Mouse (Mus musculus): Measurements from ENCODE around the gene Foxd1.

The Foxd1 gene

DNA sequence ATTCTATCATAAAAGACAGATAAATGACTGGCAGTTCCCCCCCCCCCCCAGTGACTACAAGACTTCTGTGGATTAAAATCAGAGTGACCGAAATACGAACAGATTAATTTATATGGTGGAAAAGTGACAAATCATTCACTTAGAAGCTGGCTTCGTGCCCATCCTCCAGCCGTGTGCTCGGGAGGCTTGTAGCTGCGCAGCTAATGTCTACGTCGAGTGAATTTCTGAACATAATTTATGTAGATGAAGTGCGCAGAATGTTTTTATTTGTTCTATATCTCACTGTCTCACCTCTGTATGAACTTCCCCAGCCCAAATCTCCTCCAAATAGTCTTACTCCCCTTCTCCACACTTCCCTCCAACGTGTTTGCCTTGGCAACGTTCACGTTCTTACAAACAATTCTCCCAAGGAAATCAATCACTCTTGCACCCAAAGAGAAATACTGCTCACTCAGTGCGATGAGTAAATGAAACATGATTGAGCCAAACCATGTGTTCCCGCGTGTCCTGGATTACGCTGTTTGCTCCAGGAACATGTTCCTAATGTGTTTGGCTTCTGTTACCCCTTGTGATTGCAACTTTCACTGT is 30.0 kb downstream of the Foxd1 start:
- DNase-seq (ENCODE audit: low read depth in 2 of 2, low spot score in 2 of 2): no peak

DNA sequence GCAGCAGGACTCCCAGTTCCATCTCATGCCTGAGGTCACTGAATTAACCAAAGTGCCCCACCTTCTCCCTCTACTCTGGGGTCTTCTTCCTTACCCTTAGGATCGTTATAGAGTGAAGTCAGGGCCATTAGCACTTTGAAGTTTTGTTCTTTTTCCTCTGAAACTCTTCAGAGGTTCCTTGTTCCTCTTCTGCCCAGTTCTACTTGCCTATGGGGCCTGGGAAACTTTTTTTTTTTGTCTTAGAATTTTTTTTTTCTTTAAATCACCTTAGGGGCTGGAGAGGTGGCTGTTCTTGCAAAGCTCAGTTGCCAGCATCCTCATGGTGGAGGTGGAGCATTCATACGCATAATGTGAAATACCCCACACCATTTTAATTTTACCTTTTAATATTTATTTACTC is 31.8 kb downstream of the Foxd1 start:
- DNase-seq (ENCODE audit: low read depth in 2 of 2, low spot score in 2 of 2): no peak

DNA sequence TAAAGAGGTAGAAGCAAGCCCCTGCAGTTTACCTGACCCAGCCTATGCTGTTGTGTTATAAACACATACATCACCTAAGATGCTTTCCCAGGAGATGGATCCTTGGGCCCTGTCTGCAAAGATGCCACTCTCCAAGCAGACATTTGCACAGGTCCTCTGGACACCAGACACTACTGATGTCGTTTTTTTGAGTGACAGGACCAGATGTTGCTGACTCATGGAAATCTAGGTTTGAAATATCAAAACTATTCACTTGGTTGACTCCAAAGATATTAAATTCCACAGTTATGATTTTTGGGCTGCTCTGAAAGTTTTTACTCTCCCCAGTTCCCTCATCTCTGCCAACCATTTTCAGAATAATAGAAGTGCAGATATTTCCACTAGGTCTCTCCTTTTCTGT is 35.0 kb downstream of the Foxd1 start:
- no peak for DNase-seq (ENCODE audit: low read depth in 2 of 2, low spot score in 2 of 2)

DNA sequence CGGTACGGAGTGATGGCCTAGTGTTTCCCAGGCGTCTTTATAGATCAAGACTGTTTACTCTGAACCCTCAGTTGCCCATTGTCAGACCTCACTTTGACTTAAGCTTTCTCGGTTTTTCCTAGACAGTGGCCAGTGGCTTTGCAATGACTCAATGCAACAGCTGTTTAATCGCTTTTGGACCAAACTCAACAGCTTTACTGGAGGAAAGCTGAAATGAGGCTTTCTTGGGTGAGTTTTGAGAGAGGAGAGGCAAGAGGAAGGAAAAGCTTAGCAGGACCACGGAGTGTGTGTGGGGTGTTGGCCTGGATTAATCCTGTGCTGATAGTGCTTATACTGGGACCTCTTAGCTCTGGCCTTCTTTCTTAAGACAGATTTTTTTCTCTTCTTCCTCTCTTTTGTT is 36.3 kb downstream of the Foxd1 start:
- no peak for DNase-seq (ENCODE audit: low read depth in 2 of 2, low spot score in 2 of 2)

DNA sequence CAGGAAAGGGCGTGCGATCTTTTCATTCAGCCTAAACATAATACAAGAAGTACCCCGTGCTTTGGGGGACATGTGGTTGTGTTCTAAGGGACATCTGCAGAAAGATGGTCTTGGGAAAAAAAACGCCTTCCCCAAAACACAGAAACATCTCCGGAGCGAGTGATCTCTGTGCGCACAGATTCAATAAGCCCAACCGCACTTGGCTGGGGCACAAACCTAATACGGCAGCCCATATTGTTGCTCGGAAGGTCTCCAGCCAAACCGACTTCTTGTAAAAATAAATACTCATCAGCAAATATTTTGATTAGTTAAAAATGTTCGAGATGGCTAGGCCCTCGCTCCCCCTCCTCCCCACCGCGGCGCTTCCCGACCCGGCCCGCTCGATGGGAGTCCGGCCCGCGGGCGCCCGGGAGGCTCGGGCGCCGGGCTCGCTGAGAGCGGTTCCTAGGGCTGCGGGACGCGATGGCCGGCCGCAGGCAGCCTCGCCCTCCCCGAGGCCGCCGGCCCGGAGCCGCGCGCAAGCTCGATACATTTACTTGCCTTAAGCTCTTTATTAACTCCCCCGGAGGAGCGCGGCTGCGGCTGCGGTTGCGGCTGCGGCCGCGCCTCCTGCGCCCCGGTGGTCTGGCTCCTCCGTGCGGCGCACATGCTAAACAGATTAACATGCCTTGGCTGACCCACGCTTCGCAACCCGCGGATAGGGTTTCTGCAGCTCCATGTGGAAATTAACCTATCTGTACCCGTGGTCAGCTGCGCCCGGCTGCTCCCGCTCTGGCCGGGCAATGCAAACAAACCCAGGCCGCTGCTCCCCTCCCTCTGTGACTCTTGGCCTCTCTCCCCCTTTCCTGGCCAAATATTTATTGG is 37.0 kb downstream of the Foxd1 start:
- no peak for DNase-seq (ENCODE audit: low read depth in 2 of 2, low spot score in 2 of 2)

DNA sequence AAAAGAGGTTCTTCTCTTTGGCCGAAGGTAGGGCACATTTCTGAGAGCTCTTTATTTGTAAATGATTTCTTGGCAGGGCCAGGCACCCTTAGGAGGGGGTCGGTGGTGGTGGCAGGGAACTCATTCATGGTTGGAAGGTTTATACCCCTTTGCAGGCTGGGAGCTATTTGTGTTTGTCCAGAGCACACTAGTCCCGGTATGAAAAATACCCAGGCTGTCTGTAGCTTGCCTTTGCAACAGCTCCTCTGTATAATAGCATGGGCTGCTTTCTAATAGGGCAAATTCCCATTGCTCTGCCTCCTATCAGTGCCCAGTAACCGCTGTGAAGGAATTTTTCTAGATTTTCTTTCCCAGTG is 37.6 kb downstream of the Foxd1 start:
- no peak for DNase-seq (ENCODE audit: low read depth in 2 of 2, low spot score in 2 of 2)

DNA sequence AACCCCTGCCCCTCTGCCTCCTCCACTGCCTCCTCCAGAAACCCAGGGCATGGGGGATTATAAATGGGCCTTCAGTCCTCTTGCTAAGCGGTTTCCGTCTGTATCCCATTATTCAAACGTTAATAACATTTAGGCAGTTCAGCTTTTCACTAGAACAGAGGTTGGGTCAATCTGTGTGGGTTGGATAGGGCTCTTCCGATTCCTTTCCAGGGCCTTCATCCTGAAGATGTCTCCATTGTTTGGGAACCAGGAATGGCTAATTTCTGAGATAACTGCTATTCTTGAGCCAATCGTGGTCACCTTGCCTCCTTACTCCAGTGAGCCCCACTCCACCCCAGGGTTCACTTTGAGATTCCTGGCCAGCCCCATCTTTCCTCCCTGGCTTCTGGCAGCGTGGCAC is 38.0 kb downstream of the Foxd1 start:
- no peak for DNase-seq (ENCODE audit: low read depth in 2 of 2, low spot score in 2 of 2)

DNA sequence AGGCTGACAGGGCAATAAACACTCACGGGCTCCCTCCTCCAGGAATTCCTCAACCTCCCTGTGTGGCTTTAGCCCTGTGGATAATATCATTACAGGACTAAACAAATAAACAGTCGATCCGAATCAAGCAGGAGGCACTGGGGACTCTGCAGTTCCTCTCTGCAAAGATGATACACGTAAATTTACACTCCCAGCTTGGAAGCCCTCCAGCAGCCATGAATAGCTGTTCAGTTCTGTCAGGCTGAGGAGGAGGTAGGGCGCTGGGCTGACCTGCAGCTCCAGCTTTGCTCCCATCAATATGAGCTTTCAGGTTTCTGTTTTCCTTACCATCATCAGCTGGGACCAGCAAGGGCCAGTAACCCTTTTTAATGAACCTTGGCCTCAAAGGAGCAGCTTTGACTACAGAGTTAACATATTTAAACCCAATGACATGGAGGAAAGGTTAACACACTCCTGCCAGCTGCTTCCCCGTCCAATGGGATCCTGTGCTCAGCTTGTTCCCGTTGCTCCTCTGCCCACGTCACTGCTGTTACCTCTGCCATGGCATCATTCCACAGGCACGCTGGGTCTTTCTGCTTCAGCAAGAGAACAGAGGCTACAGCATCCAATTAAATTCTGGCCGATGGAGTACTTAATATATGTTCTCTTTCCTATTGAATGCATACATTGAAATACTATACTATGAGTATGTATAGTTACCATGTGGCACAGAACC is 39.5 kb downstream of the Foxd1 start:
- DNase-seq (ENCODE audit: low read depth in 2 of 2, low spot score in 2 of 2): no peak
